Mouse (Mus musculus): ENCODE results near the gene Zfp873.
"Not testable (repeated sequence)": the region's sequence is repeated elsewhere in the genome, so short reads cannot be mapped to it uniquely, and the experiment has no call there.

Zfp873 gene

GRCm38 (mm10) chr10:82047597-82048459 lies at the start of gene Zfp873:
Gene Zfp873 (plus strand): TSS chr10:82048123.
- peak; percentile 88 for DNase-seq

- not testable (repeated sequence) for DNase-seq
Observed at GRCm38 (mm10) chr10:82003209-82003608, 44.7 kb upstream of the Zfp873 start.

GRCm38 (mm10) chr10:82004822-82005221 lies 43.1 kb upstream of the Zfp873 start:
- DNase-seq, result not testable (repeated sequence)

GRCm38 (mm10) chr10:82042191-82042590 lies 5.7 kb upstream of the Zfp873 start:
- DNase-seq, result no peak

- no peak for DNase-seq
Observed at GRCm38 (mm10) chr10:82046603-82047002, 1.3 kb upstream of the Zfp873 start.

- DNase-seq, result not testable (repeated sequence)
Observed at GRCm38 (mm10) chr10:82048460-82048804, 509 bp downstream of the Zfp873 start.

GRCm38 (mm10) chr10:82082728-82083621 lies 35.1 kb downstream of the Zfp873 start, which contains the start of gene BC024063:
Gene BC024063 (plus strand): TSS chr10:82083353.
- peak; percentile 64 for DNase-seq

- DNase-seq, result not testable (repeated sequence)
Observed at GRCm38 (mm10) chr10:82083622-82083971, 35.7 kb downstream of the Zfp873 start.

Data from right cerebral cortex, postnatal 4 days (tissue).